Mouse (Mus musculus): ENCODE measurements around the gene Hspa12a.

DNA sequence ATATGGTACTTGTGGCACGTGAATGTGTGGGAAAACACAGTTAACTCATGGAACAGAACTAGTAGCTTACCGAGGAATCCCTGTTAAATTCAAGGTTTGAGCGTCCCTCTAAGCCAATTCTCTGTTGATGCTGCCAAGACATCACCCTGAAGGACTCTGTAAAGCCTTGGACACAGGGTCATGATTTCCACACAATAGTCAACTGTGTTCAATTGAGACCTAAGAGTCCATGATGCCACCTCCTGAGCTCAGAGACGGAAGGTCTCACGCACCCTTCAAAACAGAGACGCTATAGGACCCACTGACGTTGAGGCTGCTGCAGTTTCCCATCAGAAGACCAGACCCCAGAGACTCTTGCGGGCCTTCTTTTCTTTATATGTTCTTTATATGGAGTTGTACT is 30.7 kb upstream of the Hspa12a start:
- TF ChIP-seq ZNF384 (IDR thresholded peaks at IDR 0.05; ENCODE audit: low read depth, low read length) (no peak), HCFC1 (IDR thresholded peaks at IDR 0.05; ENCODE audit: borderline replicate concordance, insufficient read depth, low read length) (no peak), MAFK (IDR thresholded peaks at IDR 0.05; ENCODE audit: insufficient read depth, low read depth, low read length) (no peak)
